ENCODE assay signal across 9 mouse cellular contexts in genomic region chr15:79400134-79400974, GRCm38 (mm10). TPM values are rescaled to one million over a fixed set of nuclear protein-coding genes. Genes with fewer than 3 reads are reported as not detected.
DNase-seq lines count a peak whose midpoint lies in the region; ATAC-seq and TF ChIP-seq lines count a peak whose summit lies in the region.
"Had no signal": no experiment of that assay in that cellular context is flagged by ENCODE, and none has a peak within 500 bp of the region (broad histone marks: within the 10 kb centered on the region; RNA-seq: fewer than 3 reads in every experiment).

No protein-coding gene starts in this region.

- H3K4me1 ChIP-seq in liver, embryonic 11.5 days (replicated peaks; ENCODE audit: control insufficient read depth, insufficient read depth, low read length) = peaks cover 50% of the 10 kb centered on the region
- peaks cover 55% of the 10 kb centered on the region for H3K4me1 ChIP-seq in embryonic facial prominence, embryonic 13.5 days
- peaks cover 40% of the 10 kb centered on the region for H3K4me1 ChIP-seq in intestine, embryonic 16.5 days (ENCODE audit: control insufficient read depth, insufficient read depth, low read length)
- H3K4me1 ChIP-seq in small intestine, adult 2 months (ENCODE audit: control insufficient read depth, insufficient read depth, insufficient read length, low read length) = peaks cover 10% of the 10 kb centered on the region

- no peak overlapping the region for H3K9ac ChIP-seq in liver, embryonic 11.5 days (ENCODE audit: low read depth, low read length)
- H3K9ac ChIP-seq in embryonic facial prominence, embryonic 13.5 days = peak overlapping the region; percentile 64
- peak overlapping the region; percentile 49 for H3K9ac ChIP-seq in intestine, embryonic 16.5 days (ENCODE audit: low read depth, low read length)

- TF ChIP-seq CTCF in small intestine, adult 2 months (IDR thresholded peaks at IDR 0.05; ENCODE audit: extremely low read depth, insufficient read length, insufficient replicate concordance, low read depth, low read length) = no peak

- H3K9me3 ChIP-seq in liver, embryonic 11.5 days (ENCODE audit: control insufficient read depth, low read length) = no peaks in the 10 kb centered on the region
- no peaks in the 10 kb centered on the region for H3K9me3 ChIP-seq in embryonic facial prominence, embryonic 13.5 days
- H3K9me3 ChIP-seq in intestine, embryonic 16.5 days (ENCODE audit: control insufficient read depth, low read length) = no peaks in the 10 kb centered on the region

- ATAC-seq in liver, embryonic 11.5 days (replicated peaks; ENCODE audit: low FRiP score) = no peak
- no peak for ATAC-seq in embryonic facial prominence, embryonic 13.5 days (ENCODE audit: insufficient number of reproducible peaks, insufficient read depth, low FRiP score, low TSS enrichment, low read depth)
- no peak for ATAC-seq in intestine, embryonic 16.5 days

- no peaks in the 10 kb centered on the region for H3K27me3 ChIP-seq in liver, embryonic 11.5 days (replicated peaks; ENCODE audit: control insufficient read depth, insufficient read depth, low read length)
- no peaks in the 10 kb centered on the region for H3K27me3 ChIP-seq in embryonic facial prominence, embryonic 13.5 days
- H3K27me3 ChIP-seq in intestine, embryonic 16.5 days (replicated peaks; ENCODE audit: control insufficient read depth, insufficient read depth, low read length) = no peaks in the 10 kb centered on the region
- no peaks in the 10 kb centered on the region for H3K27me3 ChIP-seq in small intestine, adult 2 months (ENCODE audit: control insufficient read depth, insufficient read depth, low read length)

- no peaks in the 10 kb centered on the region for H3K36me3 ChIP-seq in liver, embryonic 11.5 days (ENCODE audit: control insufficient read depth, insufficient read depth, low read length)
- H3K36me3 ChIP-seq in embryonic facial prominence, embryonic 13.5 days = peaks cover 20% of the 10 kb centered on the region
- H3K36me3 ChIP-seq in intestine, embryonic 16.5 days (ENCODE audit: control insufficient read depth, insufficient read depth, low read length) = no peaks in the 10 kb centered on the region
- no peaks in the 10 kb centered on the region for H3K36me3 ChIP-seq in small intestine, adult 2 months (ENCODE audit: control insufficient read depth, insufficient read depth, low read length)

- 0 out of 2 replicates have a peak overlapping the region, but pooled peaks have one; percentile 5 for H3K27ac ChIP-seq in liver, embryonic 11.5 days (ENCODE audit: low read depth, low read length)
- peak overlapping the region; percentile 60; the same call in 1 of the 2 replicates for H3K27ac ChIP-seq in embryonic facial prominence, embryonic 13.5 days
- H3K27ac ChIP-seq in intestine, embryonic 16.5 days (ENCODE audit: low read length) = peak overlapping the region; percentile 23; the same call in 1 of the 2 replicates
- 0 out of 2 replicates have a peak overlapping the region, but pooled peaks have one; percentile 3 for H3K27ac ChIP-seq in small intestine, adult 2 months (ENCODE audit: insufficient read depth, low read depth, low read length)

- WGBS in liver, embryonic 11.5 days = 42% methylated on average over 6 of the region's 6 CpGs
- 40% methylated on average over 6 of the region's 6 CpGs for WGBS in embryonic facial prominence, embryonic 13.5 days
- 54% methylated on average over 6 of the region's 6 CpGs for WGBS in intestine, embryonic 16.5 days
- WGBS in small intestine, adult 2 months = 65% methylated on average over 6 of the region's 6 CpGs

- H3K4me2 ChIP-seq in liver, embryonic 11.5 days = no peak overlapping the region
- peak overlapping the region; percentile 80 for H3K4me2 ChIP-seq in embryonic facial prominence, embryonic 13.5 days
- peak overlapping the region; percentile 7; the same call in 1 of the 2 replicates for H3K4me2 ChIP-seq in intestine, embryonic 16.5 days (ENCODE audit: low read depth, low read length)

- TF ChIP-seq POLR2A in small intestine, adult 2 months (IDR thresholded peaks at IDR 0.05; ENCODE audit: low read depth, low read length) = no peak

- H3K4me3 ChIP-seq in liver, embryonic 11.5 days (ENCODE audit: low read depth, low read length) = no peak overlapping the region
- H3K4me3 ChIP-seq in embryonic facial prominence, embryonic 13.5 days = peak overlapping the region; percentile 86; the same call in 1 of the 2 replicates
- H3K4me3 ChIP-seq in intestine, embryonic 16.5 days (ENCODE audit: low read length) = no peak overlapping the region
- no peak overlapping the region for H3K4me3 ChIP-seq in small intestine, adult 2 months (ENCODE audit: low read depth, low read length)

- no peak for DNase-seq in liver, embryonic 11.5 days (ENCODE audit: low spot score)
- DNase-seq in liver = no peak
- no peak for DNase-seq in layer of hippocampus, adult 9-11 months
- DNase-seq in layer of hippocampus, adult 8-10 months (ENCODE audit: low spot score in 2 of 2) = no peak
- DNase-seq: kidney, postnatal 10 days; thymus, postnatal 14 days had no signal

RNA-seq across cellular contexts. Expression of gene Tmem184b, which starts 3.0 kb away (rescaled TPM):
- 36.4 and 38.8 TPM in 2 replicates for polyA plus RNA-seq in liver, embryonic 11.5 days (2014; fragmentation: Nextera tagmentation; extraction: Ambion mirVana)
- polyA plus RNA-seq in embryonic facial prominence, embryonic 13.5 days (2015; fragmentation: Nextera tagmentation; extraction: Ambion mirVana) = 67.1 and 72.0 TPM in 2 replicates
- polyA plus RNA-seq in intestine, embryonic 16.5 days (2015; fragmentation: Nextera tagmentation; extraction: Ambion mirVana) = 43.6 and 46.4 TPM in 2 replicates
- polyA plus RNA-seq in small intestine, adult 2 months (2012; rRNA removed) = 80.3 and 168 TPM in 2 replicates
- total RNA-seq in layer of hippocampus, adult 8-10 months (2022) = 10 to 100 TPM; 52.5 to 66.5 (median 57.2) TPM

RNA-seq across cellular contexts. Expression of gene Maff, which starts 53.9 kb away (rescaled TPM):
- polyA plus RNA-seq in liver, embryonic 11.5 days (2014; fragmentation: Nextera tagmentation; extraction: Ambion mirVana) = 3.1 and 3.5 TPM in 2 replicates
- 1.8 and 2.8 TPM in 2 replicates for polyA plus RNA-seq in embryonic facial prominence, embryonic 13.5 days (2015; fragmentation: Nextera tagmentation; extraction: Ambion mirVana)
- polyA plus RNA-seq in intestine, embryonic 16.5 days (2015; fragmentation: Nextera tagmentation; extraction: Ambion mirVana) = 6.0 and 7.1 TPM in 2 replicates
- 9.4 and 28.5 TPM in 2 replicates for polyA plus RNA-seq in small intestine, adult 2 months (2012; rRNA removed)
- 1 to 10 TPM; 1.2 to 3.7 (median 2.3) TPM for total RNA-seq in layer of hippocampus, adult 8-10 months (2022)

RNA-seq across cellular contexts. Expression of gene Csnk1e, which starts 55.0 kb away (rescaled TPM):
- 39.2 and 42.5 TPM in 2 replicates for polyA plus RNA-seq in liver, embryonic 11.5 days (2014; fragmentation: Nextera tagmentation; extraction: Ambion mirVana)
- polyA plus RNA-seq in embryonic facial prominence, embryonic 13.5 days (2015; fragmentation: Nextera tagmentation; extraction: Ambion mirVana) = 100 and 112 TPM in 2 replicates
- polyA plus RNA-seq in intestine, embryonic 16.5 days (2015; fragmentation: Nextera tagmentation; extraction: Ambion mirVana) = 28.9 and 30.8 TPM in 2 replicates
- 14.7 and 25.9 TPM in 2 replicates for polyA plus RNA-seq in small intestine, adult 2 months (2012; rRNA removed)
- total RNA-seq in layer of hippocampus, adult 8-10 months (2022) = 100 to 1,000 TPM; 112 to 137 (median 123) TPM

Comparison
In these comparisons a context has a peak if more than half of its experiments do, and no peak if none do; other contexts are left out.
1. H3K27ac ChIP-seq: peak in every context shown above with its lines; median percentile 60 in embryonic facial prominence, embryonic 13.5 days; 23 in intestine, embryonic 16.5 days; 5 in liver, embryonic 11.5 days; 3 in small intestine, adult 2 months.